Mouse (Mus musculus) lung, adult 18-20 months (tissue): ENCODE measurements around the gene Col5a2.

Source experiments
- DNase-seq, 2 experiments: peaks; one replicate each; pipeline ENCODE4 v3.0.0; 2022; ENCODE audit warnings: mixed read lengths in 2 of 2

Gene Col5a2

DNA sequence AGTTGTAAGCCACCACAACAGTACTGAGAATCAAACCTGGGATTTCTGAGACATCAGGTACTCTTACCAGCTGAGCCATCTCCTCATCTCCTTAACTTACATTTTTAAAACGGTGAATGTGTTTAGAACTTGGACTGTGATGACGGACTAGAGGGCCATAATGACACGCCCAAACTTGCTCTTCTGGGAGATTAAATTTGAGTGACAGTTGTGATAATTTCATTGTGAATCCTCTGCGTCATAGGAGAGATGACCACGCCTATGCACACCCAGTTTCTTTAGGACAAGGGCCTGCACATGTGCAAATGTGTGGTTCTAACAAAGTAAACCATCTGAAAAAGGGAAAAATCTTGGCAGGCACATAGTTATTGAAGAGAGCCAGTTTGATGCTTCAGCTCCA, 79.2 kb downstream of the Col5a2 start:
- no peak for DNase-seq

DNA sequence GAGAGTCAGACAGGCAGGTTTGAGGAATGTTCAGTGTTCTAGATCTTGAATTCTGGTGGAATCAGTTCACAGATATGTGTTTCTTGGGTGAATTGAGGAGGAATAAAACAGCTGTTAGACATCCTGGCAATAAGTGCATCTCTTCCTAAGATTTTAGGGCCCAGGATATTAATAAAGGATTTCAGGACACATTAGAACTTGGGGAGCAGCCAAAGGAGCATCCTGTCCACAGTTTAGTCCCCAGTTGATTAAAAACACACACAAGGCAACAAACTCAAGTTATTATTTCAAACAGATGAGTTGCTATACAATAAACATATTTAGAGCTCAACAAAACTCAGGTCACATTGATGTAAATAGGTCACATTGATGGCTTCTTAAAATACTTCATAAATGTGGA, 82.5 kb downstream of the Col5a2 start:
- DNase-seq, result no peak

DNA sequence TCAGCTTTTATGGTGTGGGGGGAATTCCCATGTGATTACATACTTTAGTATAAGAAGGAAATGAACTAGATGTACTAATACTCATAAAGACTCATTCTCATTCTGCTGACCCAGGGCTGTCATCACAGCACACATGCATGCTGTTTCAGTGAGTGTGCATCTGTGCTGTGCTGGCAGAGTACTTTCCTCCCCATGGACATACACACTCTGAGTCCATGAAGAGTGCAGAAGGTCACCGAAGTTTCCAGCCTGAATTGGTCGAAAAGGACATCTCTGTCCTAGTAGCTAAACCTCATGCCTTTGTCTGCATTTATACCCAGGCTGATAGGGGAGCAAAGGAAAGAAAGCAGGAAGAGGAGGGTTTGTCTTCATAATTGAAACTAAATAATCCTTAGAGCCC, 83.2 kb downstream of the Col5a2 start:
- no peak for DNase-seq

DNA sequence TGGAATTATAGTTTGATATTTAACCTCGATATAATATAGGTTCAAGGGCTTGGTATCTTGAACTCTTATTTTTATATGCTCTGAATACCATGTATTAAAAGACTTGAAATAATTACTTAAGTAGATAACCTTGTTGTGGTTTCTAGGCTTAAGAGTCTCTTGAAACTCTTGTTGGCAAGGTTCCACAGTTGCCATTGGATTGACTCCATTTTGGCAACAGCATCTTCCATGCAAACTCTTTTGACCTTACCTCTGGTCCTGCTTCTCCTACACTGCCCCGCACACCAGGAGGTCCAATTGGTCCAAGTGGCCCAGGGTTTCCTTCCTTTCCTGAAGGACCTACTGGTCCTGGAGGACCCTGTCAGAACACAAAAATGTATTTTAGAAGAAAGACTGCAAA, 121.2 kb downstream of the Col5a2 start:
- peak in 1 of 2 experiments; percentile 25 for DNase-seq

DNA sequence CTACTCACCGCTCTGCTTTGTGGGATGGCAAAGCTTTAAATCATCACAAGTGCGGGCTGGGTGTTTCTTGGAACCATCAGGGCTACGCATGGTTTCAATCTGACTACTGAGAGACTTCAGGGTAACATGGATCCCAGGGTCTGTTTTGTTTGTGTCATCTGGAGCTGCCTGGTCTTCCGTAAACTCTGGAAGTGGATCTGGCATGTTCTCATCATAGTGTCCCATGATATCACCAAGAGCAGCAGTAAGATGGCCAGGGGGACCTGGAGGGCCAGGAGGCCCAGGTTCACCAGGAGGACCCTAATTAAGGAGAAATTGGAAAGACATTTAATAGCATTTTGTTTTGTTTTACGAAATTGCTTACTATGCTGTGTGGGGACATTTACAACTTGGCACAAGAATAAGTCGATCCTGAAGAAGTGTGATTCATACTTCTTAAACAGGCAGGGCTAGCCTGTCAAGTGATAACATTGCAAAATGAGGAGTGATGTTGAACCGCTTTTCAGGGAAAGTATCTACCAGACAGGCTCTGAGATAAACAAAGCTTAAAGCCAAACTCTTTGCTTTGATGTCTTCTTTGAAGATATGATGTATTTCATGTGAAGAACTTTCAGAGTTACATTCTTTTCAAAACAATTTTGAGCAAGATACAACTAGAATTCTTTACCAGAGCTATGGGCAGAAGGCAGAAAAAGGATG, 122.9 kb downstream of the Col5a2 start:
- DNase-seq, result peak in 1 of 2 experiments; percentile 18

DNA sequence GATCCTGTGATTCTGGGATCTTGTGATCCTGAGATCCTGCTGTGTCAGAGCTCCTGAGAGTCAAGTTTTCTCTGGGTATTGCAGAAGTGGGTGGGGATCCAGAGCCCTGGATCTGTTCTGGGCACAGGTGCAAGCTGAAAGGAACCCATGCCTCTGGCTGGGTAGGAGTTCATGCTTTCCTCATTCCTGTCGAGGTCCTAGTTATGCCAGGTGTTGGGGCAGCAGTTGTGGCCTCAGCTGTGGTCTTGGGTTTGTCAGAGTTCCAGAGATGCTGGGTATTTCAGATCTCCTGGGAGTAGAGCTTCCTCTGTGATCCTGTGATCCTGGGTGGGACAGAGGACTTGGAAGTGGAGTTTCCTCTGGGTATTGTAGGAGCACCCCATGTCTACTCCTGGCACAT, 137.7 kb downstream of the Col5a2 start:
- no peak for DNase-seq

DNA sequence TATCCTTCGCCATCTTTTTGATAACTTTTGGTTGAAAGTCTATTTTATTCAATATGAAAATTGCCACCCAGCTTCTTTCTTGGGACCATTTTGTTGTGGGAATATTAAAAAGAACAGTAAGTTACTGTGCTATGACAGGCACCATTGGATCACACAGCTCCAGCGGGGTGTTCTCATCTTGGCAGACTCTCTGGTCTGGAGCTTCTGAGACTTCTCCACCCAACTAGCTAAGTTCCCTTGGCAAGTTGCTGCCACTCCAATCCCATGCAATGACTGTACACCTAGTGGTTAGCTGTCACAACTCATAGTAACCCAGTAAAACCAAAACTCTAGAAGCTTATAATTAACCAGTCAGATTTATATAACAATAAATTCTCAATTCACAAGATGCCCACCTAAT, 139.8 kb downstream of the Col5a2 start:
- no peak for DNase-seq

DNA sequence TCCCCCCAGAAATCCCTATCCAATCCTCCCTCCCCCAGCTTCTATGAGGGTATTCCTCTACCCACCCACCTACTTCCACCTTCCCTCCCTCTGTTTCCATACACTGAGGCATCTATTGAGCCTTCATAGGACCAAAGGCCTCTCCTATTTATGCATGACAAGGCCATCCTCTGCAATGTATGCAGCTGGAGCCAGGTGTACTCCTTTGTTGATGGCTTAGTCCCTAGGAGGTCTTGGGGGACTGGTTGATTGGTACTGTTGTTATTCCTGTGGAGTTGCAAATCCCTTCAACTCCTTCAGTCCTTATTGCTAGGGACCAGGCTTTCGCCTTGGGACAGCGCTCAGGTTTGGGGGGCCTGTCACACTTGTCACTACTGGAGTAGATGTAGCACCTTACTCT, 143.4 kb downstream of the Col5a2 start:
- no peak for DNase-seq

DNA sequence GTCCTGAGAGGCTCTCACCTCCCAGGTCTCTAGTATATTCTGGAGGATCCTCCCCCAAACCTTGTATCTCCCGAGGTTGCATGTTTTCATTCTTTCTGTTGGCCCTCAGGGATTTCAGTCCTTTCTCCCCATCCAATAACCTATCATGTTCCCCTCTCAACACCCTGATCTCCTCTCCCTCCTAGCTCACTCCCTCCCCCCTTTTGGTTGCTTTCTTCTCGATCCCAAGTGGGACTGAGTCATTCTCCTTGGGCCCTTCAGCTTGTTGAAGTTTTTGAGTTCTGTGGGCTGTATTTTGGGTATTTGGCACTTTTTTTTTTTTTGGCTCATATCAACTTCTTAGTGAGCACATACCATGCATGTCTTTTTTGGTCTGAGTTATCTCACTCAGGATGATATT, 143.9 kb downstream of the Col5a2 start:
- no peak for DNase-seq

DNA sequence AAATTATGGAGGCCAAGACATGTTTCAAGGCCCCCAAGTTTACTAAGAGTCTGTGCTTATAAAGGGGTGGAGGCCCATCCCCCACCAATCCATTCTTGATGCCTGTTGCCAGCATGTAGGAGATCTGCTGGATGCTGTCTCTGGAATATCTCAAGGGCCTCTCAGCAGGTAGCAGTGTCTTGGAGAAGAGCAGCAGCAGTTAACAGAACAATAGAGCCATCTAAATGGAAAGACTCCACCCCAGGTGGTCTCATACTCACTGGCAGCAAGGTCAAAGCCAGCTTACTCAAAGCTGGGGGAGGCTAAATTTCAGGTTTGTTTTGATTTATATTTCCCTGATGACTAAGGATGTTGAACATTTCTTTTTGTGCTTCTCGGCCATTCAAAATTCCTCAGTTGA, 145.1 kb downstream of the Col5a2 start:
- no peak for DNase-seq

DNA sequence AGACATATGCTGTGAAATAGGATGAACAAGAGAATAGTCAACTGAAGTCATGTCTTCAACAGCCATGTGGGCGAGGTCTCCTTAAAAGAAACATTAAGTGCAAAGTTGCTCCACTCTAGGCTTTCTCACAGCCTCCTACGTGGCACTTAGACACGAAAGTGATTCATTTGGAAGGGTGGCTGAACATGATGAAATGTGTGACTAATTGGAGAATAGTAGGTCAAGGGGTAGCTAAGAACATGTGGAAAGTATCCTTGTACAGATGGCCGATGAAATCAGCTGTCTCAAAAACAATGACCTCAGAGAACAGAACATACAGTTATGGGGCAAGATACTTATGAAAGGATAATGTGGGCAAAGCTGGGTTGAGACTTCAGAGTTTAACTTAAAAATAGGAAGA, 147.1 kb downstream of the Col5a2 start:
- DNase-seq, result peak in 1 of 2 experiments; percentile 36

DNA sequence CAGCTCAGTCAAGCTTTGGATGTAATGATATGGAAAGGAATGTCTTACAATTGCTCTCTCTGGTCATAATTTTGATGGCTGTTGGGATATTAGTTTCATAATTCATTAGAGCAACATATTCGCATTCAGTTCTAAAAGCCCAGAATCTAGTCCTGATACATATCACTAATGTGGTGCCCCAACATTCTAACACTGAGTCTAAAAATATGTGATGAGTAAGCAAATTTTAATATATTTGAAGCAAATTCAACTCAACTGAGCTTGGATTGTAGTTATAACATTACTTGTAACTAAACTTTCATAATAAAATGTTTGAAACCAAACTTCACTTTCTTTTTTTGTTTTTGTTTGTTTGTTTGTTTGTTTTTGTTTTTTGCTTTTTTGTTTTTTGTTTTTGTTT, 173.9 kb downstream of the Col5a2 start:
- DNase-seq, result no peak
